Mouse (Mus musculus): ENCODE data around the gene Usp3. TPM values are rescaled to one million over a fixed set of nuclear protein-coding genes. Genes with fewer than 3 reads are reported as not detected.

The Usp3 gene
- total RNA-seq, 2 experiments from 2014 or later = 29.5 to 37.2 TPM

DNA sequence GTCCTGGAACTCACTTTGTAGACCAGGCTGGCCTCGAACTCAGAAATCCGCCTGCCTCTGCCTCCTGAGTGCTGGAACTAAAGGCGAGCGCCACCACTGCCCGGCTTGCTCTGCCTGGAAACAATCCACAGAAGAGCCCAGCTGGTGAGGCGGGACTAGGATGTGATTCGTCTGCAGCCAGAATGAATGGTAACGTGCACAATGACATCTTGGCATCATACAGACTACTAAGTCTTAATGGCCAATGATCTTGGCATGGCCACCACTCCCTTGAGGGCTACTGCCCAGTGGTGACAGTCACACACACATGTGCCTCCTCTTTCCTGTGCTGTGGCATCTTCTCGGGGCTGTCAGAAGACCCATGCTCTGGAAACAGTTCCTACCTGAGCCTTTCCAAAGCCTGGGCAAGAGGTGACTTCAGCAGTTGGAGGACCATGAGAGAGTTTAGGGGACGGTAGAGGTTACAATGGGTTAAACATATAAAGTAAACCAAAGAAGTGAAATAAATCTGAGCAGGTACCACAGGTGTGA, 77.2 kb downstream of the Usp3 start:
- no peak for DNase-seq (ENCODE audit: extremely low spot score in 1 of 2, low spot score in 2 of 2)
- intact Hi-C loops (cut with DNase I) = loop anchor here (10.0 kb wide), 3 partner anchors 79 to 459 kb away; partner anchors contain the start of genes Lactb and Usp3

DNA sequence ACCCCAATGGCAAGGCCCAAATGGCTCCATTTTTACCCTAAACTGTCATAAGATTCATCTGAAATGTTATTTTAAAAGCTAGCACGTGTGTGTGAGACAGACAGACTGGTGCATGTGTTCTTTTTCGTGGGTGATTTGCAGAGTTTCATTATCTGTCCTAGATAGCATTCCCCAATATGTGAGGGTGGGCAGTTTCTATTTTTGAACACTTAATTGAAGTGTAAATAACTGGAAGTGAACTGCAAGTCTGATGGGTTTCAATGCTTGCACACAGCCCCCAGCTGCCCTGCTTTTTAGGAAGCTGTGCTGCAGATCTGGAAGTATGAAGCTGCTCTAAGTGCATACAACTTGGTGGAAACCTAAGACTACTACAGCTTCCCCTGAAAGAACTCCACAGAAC, 77.8 kb downstream of the Usp3 start:
- no peak for DNase-seq (ENCODE audit: extremely low spot score in 1 of 2, low spot score in 2 of 2)
- intact Hi-C loops (cut with DNase I) = loop anchor here (10.0 kb wide), 3 partner anchors 80 to 460 kb away; partner anchors contain the start of genes Lactb and Usp3

DNA sequence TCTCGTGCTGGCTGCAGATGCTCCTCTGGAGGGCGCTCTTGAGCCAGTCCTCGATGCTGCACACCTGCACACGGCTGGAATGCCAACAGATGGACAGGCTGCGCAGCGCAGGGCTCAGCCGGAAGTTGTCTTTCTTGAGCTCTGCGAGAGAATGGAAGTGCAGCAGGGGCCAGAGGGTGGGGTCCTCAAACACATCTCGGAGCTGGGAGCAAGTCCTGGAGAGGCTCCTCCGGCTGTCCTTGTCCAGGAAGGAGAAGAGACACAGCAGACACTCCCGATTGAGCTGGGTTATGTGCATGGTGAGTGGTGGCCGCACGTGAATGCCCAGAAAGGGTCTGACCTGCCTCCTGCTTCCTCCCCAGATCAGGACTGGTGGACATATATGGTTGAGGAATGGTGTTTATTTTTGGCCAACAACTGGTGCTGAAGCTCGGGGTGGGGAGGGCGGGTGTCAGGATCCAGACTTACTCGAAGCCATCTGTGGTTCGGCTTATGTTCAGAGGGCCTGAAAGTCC, 78.6 kb downstream of the Usp3 start, which contains the start of gene Fbxl22:
Fbxl22 (minus strand) TSS at position 338 of the 515 bp plus-strand sequence.
- peak in 1 of 2 experiments; percentile 71 for DNase-seq (ENCODE audit: extremely low spot score in 1 of 2, low spot score in 2 of 2)
- intact Hi-C loops (cut with DNase I) = loop anchor here (5.0 to 10.0 kb wide), 4 partner anchors 80 to 460 kb away; partner anchors contain the start of genes Lactb and Usp3

DNA sequence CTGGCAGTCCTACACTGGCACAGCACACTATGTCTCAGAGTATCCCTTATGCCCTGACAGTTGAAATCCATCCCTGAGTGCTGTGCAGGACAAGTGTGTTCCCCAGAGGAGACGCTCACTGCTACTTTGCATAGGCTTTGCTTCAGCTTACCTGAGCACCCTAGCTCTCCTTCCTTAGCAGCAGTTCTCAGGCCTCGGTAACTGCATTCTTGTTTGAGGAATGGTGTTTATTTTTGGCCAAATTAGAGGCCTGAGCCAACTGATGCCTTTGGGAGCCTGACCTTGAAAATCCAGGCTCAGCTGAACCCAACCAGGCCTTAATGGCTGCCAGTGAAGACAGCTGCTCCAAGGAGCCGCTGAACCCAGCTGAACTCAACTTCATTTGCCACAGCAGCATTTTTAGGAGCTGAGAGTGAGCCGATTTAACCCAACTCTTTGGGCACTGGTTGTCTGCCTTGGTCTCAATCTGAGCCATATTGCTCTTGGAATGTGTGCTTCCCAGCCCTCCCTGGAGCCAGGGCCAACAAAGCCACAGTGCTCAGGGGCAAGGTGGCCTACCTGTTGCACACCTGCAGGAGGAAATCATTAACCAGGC, 79.2 kb downstream of the Usp3 start:
- no peak for DNase-seq (ENCODE audit: extremely low spot score in 1 of 2, low spot score in 2 of 2)
- intact Hi-C loops (cut with DNase I) = loop anchor here (5.0 to 10.0 kb wide), 4 partner anchors 81 to 461 kb away; partner anchors contain the start of genes Lactb and Usp3

DNA sequence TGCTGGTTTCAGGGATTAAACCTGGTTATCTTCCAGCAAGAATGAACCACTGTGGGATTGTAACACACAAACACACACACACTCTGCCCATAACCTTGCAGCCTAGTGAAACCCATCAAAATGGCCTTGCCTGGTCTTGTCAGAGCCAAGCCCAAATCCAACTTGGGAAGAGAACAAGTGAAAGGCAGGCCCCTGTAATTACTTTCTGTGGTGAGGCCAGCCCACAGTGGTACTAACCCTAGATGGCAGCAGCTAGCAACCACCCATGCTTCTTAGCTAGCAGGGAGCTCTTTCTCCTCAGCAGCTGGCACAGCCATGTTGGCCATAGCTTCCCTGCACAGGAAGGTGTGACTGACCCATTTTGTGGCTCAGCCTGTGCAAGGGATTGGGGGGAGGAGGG, 79.8 kb downstream of the Usp3 start:
- peak in 1 of 2 experiments; percentile 36 for DNase-seq (ENCODE audit: extremely low spot score in 1 of 2, low spot score in 2 of 2)
- intact Hi-C loops (cut with DNase I) = loop anchor here (5.0 to 10.0 kb wide), 4 partner anchors 82 to 462 kb away; partner anchors contain the start of genes Lactb and Usp3

DNA sequence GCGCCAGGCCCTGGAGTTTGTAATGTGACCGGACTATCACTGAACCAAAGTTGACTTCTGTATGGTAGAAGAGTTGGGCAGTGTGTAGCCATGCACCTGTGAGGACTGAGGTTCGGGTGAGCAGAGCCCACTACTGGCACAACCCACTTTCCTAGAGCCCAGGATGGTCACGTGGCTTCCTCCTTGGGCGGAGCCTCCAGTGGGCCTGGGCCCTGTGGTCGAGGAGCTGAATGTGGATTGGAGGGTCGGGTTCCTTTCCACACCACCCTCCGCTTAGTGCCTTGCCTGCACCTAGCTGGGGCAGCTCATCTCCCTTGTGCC, 80.6 kb downstream of the Usp3 start:
- intact Hi-C loops (cut with DNase I) = loop anchor here (5.0 to 10.0 kb wide), 4 partner anchors 82 to 462 kb away; partner anchors contain the start of genes Lactb and Usp3
- peak; percentile 85 to 92 for DNase-seq (ENCODE audit: extremely low spot score in 1 of 2, low spot score in 2 of 2)

DNA sequence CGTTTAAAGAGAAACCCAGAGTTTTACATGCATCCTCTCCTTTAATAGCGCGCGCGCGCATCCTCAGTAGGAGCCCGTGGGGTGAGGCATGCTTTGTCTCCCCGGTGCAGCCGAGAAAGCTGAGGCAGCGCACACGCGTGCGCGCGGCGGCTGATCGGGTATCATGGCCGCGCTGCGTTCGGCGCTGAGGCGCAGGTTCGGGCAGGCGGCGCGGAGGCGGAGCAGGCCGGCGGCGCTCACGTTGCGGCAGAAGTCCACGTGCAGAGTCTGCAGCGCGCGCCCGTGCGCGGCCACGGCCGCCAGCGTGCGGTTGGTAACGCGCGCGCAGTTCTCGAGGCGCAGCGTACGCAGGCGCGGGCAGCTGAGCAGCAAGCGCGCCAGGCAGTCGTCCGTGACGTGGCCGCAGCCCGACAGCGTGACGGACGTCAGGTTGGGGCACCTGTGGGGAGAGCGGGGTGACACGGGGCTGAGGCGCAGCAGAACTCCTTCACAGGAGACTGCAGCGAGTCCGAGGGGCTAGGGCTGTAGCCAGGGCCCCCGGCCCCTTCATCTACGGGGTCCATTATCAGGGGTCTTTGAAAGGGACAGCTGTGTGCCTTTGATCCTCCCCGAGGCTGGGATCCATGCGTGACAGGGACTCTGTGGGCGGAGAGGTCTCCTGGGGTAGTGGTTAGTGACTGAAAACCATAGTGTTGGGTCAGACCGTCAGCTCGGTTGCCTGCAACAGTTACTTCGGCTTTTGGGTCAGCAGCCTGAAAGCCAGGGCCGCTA, 81.2 kb downstream of the Usp3 start:
- intact Hi-C loops (cut with DNase I) = loop anchor here (5.0 to 10.0 kb wide), 4 partner anchors 83 to 463 kb away; partner anchors contain the start of genes Lactb and Usp3
- DNase-seq (ENCODE audit: extremely low spot score in 1 of 2, low spot score in 2 of 2) = peak; percentile 95 to 98

DNA sequence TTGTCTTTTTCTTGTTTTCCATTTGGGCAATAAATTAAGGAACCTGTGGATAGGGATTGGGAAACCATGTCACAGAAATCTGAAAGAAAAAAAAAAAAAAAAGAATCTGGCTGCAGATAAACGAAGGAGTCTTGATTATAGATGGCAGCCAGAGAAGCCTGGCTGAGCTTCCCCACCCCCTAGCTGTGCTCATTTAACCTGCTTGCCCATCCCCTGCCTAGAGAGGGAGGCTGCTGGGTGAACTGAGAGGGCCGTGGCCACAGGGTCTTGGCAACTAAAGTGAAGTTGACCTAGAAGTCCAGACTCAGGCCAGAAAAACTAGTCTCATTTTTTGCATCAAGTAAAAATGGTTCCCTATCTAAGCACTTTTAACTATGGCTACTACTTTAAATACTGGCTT, 82.0 kb downstream of the Usp3 start:
- intact Hi-C loops (cut with DNase I) = loop anchor here (5.0 to 10.0 kb wide), 4 partner anchors 84 to 464 kb away; partner anchors contain the start of genes Lactb and Usp3
- DNase-seq (ENCODE audit: extremely low spot score in 1 of 2, low spot score in 2 of 2) = peak in 1 of 2 experiments; percentile 47

DNA sequence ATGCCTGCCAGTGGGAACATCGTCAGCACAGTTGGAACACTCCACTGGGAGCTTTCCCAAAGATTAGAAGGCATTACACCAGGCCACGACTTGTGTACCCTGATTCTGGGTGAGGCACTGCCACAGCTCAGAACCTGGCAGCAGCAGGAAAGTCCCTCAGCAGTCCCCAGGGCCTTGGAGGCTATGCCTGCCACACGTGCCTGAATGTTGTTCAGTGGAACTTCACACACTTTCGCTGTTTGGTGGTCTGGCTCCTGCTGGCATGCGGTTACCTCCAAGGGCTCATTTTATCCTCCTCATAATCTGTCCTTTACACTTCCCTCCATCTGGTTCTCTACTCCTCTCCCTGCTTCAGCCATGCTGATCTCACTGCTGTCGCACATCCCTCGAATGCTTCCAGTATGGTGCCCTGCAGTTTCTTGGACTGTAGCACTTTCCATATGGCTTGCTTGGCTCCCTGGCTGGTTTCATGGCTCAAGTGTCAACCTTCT, 82.5 kb downstream of the Usp3 start:
- intact Hi-C loops (cut with DNase I) = loop anchor here (5.0 to 10.0 kb wide), 4 partner anchors 84 to 464 kb away; partner anchors contain the start of genes Lactb and Usp3
- no peak for DNase-seq (ENCODE audit: extremely low spot score in 1 of 2, low spot score in 2 of 2)

DNA sequence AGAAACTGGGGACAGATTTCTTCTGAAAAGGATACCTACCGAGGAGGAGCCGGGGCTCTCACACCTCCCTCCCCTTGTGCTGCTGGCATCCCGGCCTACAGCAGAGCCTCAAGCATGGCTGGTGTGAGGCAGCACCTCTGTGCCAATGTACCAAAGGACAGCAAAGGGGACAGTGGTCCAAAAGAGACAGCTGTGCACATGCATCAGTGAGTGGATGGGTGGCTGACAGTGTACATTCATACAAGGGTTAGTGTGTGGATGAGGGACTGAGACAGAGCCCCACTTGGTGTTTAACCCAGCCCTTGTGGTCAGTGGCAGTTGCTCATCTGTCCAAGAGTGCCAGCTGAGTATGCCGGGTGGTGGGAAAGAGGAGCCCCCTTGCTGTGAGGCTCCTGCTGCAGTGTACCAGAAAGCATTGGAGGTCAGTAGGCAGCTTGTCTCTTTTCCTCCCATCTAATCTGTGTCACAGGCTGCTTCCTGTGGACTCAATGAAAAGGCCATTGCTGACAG, 84.0 kb downstream of the Usp3 start:
- intact Hi-C loops (cut with DNase I) = no loop called here

DNA sequence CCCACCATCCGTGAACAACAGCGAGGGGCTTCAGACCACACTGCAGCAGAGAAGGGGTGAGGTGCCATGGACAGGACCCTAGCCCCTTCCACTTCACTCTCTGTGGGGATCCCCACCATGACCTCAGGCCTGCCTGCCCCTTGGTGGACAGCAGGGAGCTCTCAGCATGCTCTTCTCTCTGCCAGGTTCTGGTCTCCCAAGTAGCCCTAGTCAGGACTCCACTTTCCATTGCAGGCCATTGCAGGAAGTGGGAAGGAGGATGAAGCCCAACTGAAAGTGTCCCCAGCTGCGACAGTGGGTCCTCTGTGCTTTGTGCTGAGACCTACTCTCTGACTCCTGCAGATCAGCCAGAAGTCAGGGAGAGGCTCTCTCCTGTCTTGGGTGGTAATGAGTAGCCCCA, 85.3 kb downstream of the Usp3 start:
- intact Hi-C loops (cut with DNase I) = no loop called here
- no peak for DNase-seq (ENCODE audit: extremely low spot score in 1 of 2, low spot score in 2 of 2)

More for the DNA sequence above, 84.0 kb downstream of the Usp3 start:
- DNase-seq (ENCODE audit: extremely low spot score in 1 of 2, low spot score in 2 of 2) = no peak

DNA sequence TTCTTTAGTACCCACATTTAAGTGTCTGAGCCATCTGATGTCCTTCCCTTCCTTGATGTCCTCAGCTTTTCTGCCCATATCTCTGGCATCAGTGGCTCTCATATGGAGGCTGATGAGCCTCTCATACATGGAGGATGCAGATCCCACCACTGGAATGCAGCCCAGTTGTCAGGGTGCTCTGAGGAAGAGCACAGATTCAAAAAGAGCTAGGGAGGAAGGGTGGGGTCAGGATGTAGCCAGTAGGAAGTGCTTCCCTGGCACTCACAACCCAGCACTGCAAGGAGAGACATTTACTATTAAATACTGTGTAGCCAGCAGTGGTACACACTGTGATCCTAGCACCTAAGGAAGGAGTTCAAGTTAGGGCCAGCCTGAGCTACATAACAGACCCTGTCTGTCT, 86.5 kb downstream of the Usp3 start:
- no peak for DNase-seq (ENCODE audit: extremely low spot score in 1 of 2, low spot score in 2 of 2)
- intact Hi-C loops (cut with DNase I) = no loop called here

DNA sequence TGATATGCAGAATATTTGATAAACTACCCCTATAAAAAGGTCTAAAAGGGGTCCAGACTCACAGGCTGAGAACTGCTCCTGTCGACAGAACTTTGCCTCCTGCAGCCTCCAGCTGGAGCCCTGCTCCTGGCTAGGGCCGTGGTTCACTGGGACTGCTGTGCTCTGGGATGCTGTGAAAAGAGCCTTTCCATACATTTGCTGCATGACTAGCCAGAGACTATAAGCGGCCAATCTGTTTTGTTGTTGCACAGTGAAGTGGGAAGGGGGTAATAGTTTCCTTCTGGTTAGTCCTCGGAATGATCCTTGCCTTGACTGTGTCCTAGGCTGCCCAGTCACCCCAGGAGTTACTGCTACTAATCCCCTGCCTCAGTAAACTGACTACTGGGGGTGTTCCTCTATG, 86.9 kb downstream of the Usp3 start:
- intact Hi-C loops (cut with DNase I) = no loop called here
- no peak for DNase-seq (ENCODE audit: extremely low spot score in 1 of 2, low spot score in 2 of 2)

DNA sequence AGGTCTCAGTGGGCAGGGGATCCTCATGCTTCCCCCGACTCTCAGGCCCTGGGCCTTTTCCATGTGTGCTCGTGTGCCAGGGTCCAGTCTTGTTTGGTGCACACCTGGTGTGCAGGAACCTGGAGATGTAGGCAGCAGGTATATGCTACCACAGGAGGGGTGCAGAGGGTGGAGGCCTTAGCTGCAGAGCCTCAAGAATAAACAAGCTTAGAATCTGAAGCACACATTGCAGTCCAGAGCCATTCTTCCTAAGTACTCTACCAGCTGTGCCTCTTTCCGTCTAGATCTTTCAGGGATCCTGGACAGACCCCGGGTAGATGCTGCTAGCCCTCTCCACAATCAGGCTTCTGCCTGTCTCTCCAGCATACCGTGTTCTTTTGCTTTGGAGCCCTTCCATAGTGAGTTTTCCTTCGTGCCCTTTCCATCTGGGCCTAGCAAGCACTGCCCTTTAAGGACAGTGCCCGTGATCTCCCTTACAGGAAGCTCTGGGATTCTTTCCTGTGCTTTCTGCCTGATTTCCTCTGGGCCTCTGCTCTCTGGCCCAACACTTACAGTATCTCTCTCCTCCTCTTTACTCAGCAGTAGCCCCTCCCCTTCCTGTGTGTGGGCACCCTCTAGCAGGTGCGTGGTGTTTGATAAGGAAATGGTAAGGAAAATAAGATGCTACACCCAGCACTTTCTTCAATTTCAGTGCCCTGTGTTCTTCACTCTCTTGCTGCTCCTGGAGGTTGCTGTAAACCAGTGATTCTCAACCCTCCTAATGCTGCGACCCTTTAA, 87.6 kb downstream of the Usp3 start:
- DNase-seq (ENCODE audit: extremely low spot score in 1 of 2, low spot score in 2 of 2) = no peak
- intact Hi-C loops (cut with DNase I) = no loop called here

DNA sequence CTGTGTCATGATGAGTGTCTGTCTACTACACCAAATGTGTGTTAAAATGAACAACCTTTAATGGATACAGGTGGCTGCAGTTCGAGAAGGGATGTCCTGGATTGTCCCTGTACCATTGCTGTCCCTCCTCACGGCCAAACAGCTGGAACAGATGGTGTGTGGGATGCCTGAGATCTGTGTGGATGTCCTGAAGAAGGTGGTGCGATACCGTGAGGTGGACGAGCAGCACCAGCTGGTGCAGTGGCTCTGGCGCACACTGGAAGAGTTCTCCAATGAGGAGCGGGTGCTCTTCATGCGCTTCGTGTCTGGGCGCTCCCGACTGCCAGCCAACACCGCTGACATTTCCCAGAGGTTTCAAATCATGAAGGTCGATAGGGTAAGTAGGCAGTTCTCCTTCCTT, 88.4 kb downstream of the Usp3 start:
- intact Hi-C loops (cut with DNase I) = no loop called here

DNA sequence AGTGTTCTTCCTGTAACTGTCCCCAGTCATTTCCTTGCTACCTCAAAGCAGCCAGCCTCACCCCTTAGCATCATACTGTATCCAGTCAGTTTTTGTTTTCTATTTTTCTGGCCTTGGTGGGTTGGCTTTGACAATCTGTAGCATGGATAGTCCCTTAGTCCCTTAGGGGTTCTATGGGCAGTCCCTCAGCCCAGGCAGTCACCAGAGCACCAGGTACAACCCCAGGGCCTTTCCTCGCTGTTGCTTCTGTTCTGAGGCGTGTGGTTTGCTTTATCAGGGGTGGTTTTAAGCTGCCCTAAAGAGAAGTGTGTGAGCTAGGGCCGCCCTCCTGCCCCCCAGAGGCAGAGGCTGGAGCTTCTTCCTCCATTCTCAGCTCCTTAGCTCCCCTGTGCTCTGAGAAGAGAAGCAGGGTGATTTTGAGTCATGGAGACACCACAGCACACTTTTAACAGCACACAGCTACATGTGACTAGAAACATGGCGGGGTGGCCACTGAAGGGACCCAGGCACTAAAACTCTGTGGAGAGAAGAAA, 89.0 kb downstream of the Usp3 start:
- intact Hi-C loops (cut with DNase I) = no loop called here
- DNase-seq (ENCODE audit: extremely low spot score in 1 of 2, low spot score in 2 of 2) = no peak

More for the DNA sequence above, 88.4 kb downstream of the Usp3 start:
- DNase-seq (ENCODE audit: extremely low spot score in 1 of 2, low spot score in 2 of 2) = peak in 1 of 2 experiments; percentile 32

DNA sequence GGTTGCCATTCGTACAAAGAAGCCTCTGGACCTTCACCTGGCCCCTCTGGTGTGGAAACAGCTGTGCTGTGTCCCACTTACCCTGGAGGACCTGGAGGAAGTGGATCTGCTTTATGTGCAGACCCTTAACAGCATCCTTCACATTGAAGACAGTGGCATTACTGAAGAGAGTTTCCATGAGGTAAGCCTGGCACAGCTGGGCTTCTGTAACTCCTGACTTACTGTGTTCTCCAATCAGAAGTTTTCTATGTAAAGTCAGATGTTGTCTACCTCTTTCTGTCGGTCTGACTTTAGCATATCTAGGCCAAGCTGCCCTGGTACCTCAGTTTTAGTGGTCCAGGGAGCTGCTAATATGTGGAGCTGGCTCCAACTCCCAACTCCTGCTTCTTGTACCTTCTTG, 91.7 kb downstream of the Usp3 start:
- no peak for DNase-seq (ENCODE audit: extremely low spot score in 1 of 2, low spot score in 2 of 2)
- intact Hi-C loops (cut with DNase I) = no loop called here

DNA sequence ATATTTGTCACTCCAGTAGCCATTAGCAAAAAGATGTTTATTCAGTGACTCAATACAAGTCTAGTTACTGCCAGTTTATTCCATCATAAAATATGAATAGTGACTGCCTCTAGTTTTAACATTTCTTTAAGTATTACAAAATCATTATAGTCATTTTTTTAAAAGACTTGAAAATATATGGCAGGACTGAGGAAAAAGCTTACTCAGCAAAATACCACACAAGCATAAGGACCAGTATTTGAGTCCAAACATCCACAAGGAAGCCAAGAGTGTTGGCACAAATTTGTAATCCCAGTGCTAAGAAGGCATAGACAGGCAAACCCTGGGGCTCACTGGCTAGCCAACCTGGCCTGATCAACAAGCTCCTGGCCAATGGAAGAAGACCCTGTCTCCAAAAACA, 99.0 kb downstream of the Usp3 start:
- intact Hi-C loops (cut with DNase I) = loop anchor here (5.0 kb wide), 1 partner anchor 42 kb away; no protein-coding TSS in a partner anchor
- DNase-seq (ENCODE audit: extremely low spot score in 1 of 2, low spot score in 2 of 2) = no peak
